Mouse (Mus musculus) cerebral cortex, adult 2 months (tissue): ENCODE measurements around the gene Krt81.

Experiments used
- WGBS: fragments of 180-500 bp; shearing (Covaris S2); methylation state at CpG from one replicate; pipeline ENCODE4 v1.1.7; 2018; 5-methylcytosine and 5-hydroxymethylcytosine counted together

Gene Krt81

DNA sequence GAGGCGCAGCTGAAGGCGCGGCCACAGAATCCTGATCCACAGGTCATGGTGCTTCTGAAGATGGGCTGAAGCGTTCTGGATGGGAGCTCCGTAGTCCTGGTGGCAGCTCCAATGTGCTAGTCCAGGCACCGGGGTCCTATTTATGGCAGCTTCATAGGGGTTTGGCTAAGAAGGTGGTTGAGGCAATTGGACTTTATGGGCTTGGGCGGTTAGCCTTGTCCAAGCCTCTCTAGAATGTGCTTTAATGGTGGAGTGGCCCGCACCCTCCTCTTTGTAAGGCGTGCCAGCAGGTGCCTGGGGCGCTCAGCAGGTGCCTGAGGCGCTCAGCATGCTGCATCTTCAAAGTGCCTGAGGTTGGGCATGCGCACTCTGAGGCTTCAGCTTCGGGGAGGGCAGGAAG is at the start of gene Krt81:
Gene Krt81 (minus strand): TSS at position 101 of the 400 bp plus-strand sequence.
- WGBS, result 88% methylated on average over 13 of the region's 13 CpGs

DNA sequence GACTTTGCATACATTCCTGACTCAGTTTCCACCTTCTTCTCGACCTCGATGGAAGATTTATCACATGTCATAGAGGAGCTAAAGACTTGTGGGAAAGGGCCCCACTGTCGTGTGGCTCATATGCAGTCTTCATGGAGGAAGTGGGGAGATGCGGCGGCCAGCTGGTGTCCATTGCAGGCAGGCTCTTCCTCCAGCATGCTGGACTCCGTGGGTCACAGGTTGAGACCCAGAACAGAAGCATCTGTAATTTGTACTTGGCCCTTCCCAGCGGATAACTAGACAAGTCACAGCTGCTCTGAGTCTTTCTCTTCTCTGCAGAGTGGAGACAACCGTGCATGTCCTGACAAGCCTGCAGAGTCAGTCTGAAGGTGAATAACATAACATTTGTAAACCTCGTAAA is 44.7 kb upstream of the Krt81 start:
- 85% methylated on average over 9 of the region's 9 CpGs for WGBS

DNA sequence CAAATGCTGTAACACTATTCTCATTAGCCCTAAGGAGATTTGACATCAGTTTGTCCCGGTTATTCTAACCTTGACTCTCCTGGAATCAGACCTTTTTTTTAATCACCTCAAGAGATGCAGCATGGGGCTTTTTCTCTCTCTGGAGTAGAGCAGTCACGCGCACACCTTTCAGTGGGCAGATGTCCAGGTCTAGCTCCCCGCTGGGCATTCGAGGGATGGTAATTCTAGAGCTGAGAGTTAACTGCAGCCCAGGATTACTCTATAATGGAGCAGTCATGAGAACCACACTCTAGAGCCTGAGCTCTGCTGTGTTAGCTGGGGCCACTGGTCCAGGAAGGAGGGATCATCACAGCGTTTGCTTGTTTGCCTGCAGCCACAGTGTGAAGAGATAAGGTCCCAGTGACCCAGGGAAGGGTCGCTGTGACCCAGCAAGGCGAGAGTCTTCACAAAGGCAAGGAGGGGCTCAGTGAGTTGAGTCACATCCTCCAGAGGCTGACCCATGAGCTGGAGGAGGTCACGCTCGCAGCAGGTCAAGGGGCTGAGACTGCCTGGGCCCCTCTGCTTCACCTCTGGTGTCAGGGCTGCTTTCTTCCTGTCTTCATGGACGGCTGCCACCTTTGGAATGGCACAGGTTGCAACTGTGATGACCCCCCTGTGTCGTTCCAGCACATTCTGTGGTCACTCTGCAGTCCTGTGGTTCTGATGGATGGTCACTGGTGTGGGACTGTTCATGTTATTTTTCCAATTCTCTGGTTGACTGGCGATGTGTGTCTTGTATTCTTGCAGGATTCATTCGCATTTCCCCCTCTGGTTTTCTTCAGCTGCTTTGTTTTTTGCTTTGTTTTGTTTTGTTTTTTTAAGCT is 43.6 kb upstream of the Krt81 start:
- 72% methylated on average over 14 of the region's 14 CpGs for WGBS

DNA sequence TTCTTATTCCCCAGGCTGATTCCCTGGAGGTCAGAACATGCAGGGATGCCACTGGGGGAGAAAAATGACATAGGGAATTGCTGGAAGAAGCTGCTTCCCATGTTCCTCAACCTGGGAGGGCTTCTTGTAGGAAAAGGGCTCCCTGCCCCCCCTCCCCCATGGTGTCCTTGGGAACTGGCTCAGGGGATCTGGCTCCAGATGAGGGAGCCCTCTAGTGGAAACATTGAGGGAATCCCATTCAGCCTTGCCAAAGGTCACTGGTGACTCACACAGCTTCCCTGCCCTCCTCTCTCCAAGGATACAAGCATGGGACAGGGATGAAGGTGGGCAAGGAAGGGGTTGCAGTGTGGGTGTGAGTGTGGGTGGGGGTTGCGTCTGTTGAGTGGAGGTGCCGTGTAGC is 33.6 kb upstream of the Krt81 start:
- WGBS, result 69% methylated on average over 2 of the region's 2 CpGs

DNA sequence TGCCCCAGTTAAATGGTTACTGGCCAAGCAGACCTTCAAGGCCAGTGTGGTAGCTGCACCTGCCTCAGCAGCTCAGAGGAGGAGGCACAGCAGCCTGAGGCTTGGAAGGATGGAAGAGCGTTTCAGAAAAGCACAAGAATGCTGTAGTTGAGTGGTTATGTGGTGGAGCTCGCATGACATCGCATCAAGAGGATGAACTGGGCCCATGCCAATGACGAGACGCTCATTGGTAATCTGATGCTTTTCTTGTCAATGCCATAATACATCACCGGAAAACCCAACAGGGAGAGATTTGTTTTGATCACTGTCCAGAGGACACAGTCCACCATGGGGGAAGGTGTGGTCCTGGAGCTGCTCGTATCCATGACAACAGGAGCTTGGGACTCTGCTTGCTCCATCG is 31.7 kb upstream of the Krt81 start:
- 94% methylated on average over 8 of the region's 8 CpGs for WGBS

DNA sequence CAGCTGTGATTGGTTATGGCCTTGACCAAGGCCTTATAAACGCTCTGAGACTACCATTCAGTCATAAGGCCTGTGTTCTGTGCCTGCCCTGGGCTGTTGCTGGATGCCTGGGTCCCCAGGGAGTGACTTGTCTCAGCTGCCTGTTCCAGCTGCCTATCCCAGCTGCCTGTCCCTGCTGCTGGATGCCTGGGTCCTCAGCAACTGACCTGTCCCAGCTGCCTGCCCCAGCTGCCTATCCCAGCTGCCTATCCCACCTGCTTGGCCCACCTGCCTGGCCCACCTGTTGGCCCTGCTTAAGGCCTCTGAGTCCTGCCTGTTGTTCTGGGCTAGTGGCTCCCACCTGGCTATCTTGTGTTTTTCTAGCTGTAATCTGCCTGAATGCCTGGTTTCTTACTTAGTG is 30.7 kb upstream of the Krt81 start:
- WGBS, result 62% methylated on average over 1 of the region's 1 CpGs

DNA sequence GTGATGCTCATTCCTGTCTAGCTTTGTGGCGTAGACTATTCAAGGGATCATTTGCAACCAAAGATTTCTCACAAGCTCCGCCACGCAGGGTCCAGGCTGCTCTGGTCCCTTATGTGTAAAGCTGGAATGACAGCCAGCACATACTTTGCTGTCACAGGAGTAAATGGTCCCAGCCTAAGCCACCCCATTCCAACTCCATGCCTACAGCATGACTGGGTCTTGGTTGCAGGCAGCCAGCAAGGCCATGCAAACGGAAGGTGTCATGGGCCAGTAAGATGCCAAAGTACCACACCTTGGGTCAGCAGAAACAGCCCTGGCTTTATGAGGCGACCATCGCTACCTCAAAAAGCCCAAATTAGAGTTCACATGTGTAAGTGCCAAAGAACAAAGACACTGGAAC is 30.2 kb upstream of the Krt81 start:
- 97% methylated on average over 6 of the region's 6 CpGs for WGBS

DNA sequence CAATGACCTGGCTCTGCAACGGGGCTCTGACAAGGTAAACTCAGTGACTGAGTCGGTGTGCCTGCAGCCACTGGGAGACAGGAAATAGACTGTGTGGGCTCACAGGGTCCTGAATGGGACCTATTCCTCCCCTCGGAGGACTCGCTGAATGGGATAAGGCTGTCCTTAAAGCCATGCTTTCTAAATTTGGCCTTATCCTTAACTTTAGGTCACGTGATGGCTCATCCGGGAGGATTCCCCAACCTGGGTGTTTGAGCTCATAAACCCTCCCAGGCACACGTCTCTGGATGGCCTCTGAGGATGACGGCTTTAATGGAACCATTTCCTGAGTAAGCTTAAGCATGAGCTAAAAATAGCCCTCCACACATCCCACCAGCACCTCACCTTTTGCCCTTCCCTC is 29.2 kb upstream of the Krt81 start:
- WGBS, result 71% methylated on average over 8 of the region's 8 CpGs

DNA sequence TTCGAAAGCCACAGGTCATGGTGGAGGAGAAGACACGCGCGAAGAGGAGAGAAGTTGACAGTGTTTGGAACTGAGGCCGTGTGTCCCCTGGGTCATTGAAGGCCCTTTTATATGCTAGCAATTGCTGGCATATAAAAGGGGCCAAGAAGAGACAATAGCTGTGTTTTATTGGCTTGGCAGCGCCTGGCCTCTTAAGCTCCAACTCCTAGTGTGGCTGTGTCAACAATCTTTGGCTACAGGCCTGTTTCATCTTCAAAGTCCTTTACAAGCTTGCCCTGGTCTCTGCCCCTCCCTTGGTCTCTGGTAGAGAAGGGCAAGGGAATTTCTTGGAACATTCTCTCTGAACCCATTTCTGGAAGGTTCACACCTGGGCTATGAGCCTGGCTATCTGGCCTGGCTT is 27.9 kb upstream of the Krt81 start, which contains the start of gene Krt83:
Gene Krt83 (minus strand): TSS at position 82 of the 400 bp plus-strand sequence.
- WGBS, result 52% methylated on average over 6 of the region's 6 CpGs

DNA sequence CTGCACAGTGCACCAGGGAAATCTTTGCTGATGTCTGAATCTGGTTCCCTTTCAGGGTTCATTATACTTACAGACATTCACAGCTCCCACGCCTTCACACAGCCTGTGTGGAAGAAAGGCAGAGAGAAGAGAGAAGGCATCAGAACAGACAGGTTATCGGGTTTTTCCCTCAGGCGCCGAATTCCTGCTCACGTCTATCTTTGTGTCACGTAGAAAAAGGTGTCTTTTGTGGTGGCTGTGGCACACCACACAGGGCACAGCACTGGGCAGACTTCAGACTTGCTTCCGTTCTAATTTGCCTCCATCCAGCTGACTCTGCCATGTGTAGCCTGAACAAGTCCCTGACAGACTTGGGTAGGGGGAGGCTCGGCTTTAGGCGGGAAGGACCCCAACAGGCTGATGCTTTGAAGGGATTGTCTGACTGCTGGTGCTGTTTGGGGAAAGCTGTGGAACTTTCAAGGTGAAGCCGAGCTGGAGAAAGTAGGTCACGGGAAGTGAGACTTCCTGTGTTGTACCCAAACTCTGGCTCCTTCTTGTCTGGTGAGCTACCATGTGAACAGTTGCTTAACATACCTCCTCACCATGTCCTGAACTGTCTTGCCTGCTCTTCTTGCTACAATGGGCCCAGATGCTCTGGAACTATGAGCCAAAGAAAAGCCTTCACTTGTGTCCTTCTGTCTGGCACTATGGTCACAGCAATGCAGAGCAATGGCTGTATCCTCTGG is 22.5 kb upstream of the Krt81 start:
- 53% methylated on average over 11 of the region's 11 CpGs for WGBS

DNA sequence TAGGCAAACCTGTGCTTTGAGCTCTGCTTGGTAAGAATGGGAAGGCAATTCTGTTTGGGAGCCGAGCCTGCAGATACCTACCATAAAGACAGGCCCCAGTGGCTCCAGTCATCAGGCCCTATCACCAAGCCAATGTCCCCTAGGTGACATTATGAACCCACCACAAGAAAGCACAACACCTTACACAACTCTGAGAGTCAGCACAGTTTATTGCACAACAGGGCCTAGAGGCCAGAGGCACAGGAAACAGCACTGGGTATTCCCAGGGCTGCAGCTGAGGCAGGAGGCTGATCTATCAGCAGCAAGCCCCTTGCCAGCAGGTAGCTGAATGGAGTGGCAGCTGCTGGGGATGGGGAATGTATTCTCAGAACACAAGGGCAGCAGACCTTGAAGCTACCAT is 21.4 kb upstream of the Krt81 start:
- WGBS, result 96% methylated on average over 1 of the region's 1 CpGs

DNA sequence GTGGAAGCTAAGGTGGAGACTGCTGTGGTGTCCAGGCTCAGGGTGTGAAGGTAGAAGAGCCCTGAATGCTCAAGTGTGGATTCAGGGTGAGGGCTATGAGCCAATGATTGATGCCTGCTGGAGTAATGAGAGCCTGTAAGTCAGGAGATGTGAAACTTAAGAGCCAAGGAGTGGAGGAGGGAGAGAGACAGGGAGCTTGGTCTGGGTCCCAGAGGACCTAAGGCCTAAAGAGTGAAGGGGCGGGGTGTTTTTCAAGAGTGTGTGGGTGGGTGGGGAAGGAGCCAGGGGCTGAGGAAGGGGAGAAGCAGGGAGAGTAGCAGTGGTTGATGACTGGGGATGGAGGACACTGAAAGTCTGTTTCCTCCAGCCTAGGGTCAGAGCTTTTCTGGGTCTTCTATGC is 20.1 kb upstream of the Krt81 start:
- WGBS, result 80% methylated on average over 1 of the region's 1 CpGs

DNA sequence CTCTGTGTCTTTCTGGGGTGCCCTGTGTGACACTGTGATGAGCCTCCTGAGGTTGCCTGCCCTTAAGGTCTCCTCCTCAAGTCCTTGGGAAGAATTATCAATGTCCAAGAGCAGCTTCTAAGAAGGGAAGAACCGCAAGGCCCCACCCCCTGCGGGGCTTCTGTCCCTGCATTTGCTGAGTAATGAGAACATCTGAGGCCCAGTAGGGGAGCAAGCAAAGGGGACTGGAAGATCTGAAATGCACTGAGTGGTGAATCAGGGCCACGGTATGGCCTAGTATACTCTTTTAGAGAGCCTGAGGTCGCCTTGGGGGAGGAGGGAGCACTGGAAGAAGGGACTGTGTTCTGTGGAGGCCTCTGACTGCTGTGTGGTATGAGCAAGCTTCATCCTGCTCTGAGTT is 18.5 kb upstream of the Krt81 start:
- WGBS, result 69% methylated on average over 4 of the region's 4 CpGs

DNA sequence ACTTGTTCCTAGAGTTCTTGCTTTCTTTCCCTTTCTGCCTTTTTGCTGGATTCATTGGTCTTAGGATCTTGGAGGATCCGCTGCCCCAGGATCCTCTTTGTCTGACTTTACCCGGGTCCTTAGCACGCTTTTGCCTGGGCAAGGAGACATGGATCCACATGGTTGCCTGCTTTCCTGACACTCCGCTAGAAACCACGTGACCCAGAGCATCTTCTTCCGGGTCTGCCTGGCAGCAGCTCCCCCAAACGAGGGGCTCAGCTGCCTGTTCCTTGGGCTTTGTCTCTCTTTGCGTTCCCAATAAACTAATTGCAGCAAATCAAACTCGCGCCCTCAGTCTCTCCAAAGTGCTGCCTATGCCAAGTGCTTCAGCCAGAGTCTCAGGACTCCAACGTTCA is 16.1 kb upstream of the Krt81 start:
- 40% methylated on average over 11 of the region's 11 CpGs for WGBS

DNA sequence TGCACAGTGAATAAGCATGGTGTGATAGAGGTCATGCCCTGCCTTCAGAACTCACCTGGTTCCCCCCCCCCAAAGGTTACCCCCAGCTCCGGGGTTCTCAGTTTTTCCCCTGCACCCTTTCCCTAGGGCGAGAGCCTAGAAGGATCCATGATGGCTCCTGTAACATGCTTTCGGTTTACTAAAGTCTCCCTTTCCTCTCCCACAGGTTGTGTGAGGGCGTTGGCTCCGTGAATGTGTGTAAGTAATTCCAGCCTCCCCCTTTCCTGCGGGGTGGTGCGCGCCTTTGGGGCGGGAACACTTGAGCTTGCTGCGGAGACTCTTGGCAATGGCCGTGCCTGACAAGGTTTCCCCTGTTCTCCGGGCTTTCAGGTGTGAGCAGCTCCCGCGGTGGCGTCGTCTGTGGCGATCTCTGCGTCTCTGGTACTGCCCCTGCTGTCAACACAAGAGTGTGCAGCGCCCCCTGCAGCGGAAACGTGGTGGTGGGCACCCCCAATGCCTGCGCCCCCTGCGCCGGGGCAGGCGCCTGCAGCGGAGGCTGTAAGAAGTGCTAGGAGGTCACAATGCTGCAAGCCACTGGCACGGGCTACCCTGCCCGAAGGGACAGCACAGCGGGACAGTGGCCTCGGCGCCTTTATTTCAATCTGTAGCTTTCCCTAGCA is 15.6 kb upstream of the Krt81 start:
- WGBS, result 8% methylated on average over 31 of the region's 31 CpGs

DNA sequence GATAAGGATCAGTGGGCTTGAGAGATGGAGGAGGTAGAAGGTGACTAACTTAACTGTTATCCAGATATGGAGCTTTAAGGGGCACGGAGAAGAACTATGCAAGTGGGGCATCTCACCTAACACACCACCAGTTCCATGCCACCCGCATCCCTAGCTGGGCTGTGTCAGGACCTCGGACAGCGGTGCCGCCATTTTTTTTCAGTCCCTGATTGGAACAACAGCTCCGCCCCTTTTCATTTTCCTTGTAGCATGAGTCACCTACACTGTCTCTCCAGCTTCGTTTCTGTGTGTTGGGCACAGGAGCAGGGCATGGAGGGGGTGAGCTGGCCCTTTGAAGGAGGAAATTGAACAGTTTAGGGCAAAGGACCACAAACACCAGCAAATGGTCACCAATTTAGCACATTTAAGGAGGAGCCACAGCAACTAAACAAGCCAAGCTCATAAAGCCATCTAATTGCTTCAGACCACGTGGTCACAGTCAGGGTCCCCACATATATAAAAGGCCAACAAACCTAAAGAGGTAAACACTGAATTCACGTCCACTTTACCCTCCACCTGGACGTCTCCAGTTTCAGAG is 9.5 kb upstream of the Krt81 start, which contains the start of gene Krt86:
Gene Krt86 (plus strand): TSS at position 527 of the 577 bp plus-strand sequence.
- 59% methylated on average over 10 of the region's 10 CpGs for WGBS

DNA sequence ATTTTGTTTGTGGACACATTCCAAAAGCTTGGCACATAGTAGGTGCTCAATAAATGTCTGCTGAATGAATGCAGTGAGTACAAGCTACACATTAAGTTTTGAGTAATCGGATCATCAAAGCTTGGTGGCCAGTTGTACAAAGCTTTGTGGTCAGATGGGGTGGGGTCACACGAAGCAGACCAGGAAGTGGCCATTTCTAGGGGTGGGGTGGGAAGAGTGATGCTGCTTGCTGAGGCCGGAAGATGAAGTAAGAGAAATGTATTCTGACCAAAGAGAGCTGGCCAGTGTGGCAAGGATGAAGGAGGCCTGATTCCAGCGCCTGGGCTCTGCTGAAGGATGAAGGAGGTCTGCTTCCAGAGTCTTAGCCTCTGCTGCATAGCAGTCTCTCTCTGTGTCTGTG is 5.5 kb upstream of the Krt81 start:
- WGBS, result 88% methylated on average over 4 of the region's 4 CpGs

DNA sequence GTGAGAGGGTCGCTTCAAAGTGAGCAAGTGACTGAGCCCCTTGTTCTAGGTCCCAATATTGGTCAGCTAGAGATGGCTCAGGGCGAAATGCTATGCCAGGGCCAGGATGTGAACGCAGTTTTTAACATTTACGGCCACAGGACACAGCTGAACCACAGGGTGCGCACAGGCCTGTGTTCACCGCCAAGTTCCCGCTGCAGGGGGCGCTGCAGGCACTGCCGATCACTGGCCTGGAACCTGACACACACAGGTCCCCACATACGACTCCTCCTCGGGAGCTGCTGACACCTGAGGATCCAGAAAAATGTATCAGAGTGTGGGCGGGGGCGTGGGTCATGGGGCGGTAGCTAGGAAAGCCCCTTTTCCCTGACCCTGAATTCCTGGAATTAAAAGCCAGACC is 4.3 kb downstream of the Krt81 start:
- 85% methylated on average over 14 of the region's 14 CpGs for WGBS

DNA sequence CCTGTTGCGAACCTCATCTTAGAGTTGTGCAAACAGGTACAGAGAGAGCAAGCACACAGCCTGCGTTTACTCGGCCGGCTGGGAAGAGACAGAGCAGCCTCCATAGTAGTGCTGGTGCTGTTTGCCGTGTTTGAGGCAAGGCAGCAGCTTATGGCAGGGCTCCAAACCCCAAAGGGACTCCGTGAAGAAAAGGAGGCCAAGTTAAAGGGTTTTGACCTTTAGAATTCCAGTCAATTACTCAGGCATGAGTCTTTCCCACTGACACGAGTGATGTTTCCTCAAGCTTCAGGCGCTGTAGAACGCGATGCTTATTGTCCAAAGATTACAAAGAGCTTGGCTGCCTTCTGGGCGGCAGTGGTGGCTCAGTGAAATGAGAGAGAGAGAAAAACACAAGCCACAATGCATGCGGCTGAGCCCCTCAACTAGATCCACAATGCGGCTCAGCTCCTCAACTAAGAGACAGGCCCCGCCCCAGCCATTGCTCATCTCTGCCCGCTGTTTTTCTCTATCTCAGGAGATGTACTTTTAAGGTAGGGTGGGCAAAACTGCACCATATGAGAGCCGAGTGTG is 5.1 kb downstream of the Krt81 start:
- 60% methylated on average over 16 of the region's 16 CpGs for WGBS

DNA sequence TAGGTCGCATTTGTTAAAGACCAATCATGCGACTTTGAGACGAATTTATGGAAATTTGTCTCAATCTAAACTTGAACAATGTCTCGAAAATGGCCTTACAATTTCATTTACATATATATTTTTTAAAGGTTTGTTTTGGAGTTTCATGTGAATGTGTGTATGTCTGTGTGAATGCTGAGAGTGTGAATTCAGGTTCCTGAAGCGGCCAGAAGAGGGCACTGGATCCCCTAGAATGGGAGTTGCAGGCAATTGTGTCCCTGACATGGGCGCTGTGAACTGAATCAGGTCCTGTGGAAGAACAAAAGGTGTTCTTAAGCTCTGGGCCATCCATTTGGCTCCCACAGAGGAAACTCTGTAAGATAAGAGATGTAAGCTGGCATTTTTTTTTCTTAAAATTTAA is 7.7 kb downstream of the Krt81 start:
- WGBS, result 93% methylated on average over 6 of the region's 6 CpGs

DNA sequence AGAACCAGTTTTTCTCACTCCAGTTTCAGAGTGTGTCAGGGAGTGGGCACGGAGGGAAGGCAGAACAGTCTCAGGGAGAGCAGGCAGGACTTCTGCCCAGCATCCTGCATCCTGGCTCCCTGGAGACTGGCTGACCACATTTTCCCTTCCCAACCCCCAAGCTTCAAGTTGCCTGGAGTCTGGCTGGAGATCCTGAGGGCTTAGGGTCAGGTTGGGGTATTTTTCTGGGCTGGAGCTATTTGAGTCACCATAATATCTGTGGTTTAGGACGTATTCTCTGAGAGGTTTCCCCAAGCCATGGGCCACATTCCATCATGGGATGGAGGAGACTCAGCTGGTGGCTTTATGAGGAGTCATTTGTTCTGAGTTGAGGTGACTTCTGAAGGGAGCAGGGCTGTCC is 8.3 kb downstream of the Krt81 start:
- 87% methylated on average over 2 of the region's 2 CpGs for WGBS

DNA sequence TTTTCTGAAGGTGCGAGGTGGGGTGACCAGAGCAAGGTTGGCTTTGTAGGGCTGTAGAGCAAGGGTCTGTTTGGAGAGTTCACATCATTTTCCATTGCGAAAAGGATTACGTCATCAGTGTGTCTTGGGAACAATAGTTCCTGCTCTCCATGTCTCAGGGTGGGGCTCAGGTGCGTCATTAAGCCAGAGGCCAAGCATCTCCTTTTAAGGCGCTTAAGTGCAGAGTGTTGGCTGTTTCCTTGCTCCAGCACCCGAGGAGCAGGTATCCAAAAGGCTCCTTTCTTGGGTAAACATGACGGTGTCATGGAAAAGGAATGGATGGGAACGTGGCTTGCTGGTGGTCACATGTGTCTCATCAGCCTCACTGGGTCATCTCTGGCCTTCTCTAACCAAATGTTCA is 8.8 kb downstream of the Krt81 start:
- WGBS, result 89% methylated on average over 8 of the region's 8 CpGs
